Mouse (Mus musculus): Measurements from ENCODE around the gene Slc12a8. TPM values are rescaled to one million over a fixed set of nuclear protein-coding genes. Genes with fewer than 3 reads are reported as not detected.

Gene Slc12a8
- polyA plus RNA-seq, 1 experiment, result 0.91 TPM

GRCm38 (mm10) chr16:33629539-33629938 is 112.4 kb downstream of the Slc12a8 start:
- TF ChIP-seq POLR2A (IDR thresholded peaks at IDR 0.05; ENCODE audit: low read depth, low read length) (no peak), CTCF (IDR thresholded peaks at IDR 0.05; ENCODE audit: borderline replicate concordance, insufficient read depth, low read length) (no peak)

GRCm38 (mm10) chr16:33635836-33636595 is 118.9 kb downstream of the Slc12a8 start:
- TF ChIP-seq CTCF (IDR thresholded peaks at IDR 0.05; ENCODE audit: borderline replicate concordance, insufficient read depth, low read length) (no peak), POLR2A (IDR thresholded peaks at IDR 0.05; ENCODE audit: low read depth, low read length) (no peak)
- no peaks in the 10 kb centered on the region for H3K4me1 ChIP-seq (ENCODE audit: control insufficient read depth, insufficient read depth, low read length)
- H3K27ac ChIP-seq (ENCODE audit: insufficient read depth, low read length), result no peak overlapping the region
- H3K4me3 ChIP-seq (ENCODE audit: insufficient read depth, low read length), result no peak overlapping the region

More at GRCm38 (mm10) chr16:33629539-33629938, 112.4 kb downstream of the Slc12a8 start:
- H3K4me1 ChIP-seq (ENCODE audit: control insufficient read depth, insufficient read depth, low read length), result no peaks in the 10 kb centered on the region
- no peak overlapping the region for H3K27ac ChIP-seq (ENCODE audit: insufficient read depth, low read length)
- H3K4me3 ChIP-seq (ENCODE audit: insufficient read depth, low read length), result no peak overlapping the region

GRCm38 (mm10) chr16:33641779-33642178 is 124.7 kb downstream of the Slc12a8 start:
- peaks cover 8% of the 10 kb centered on the region; the same call in 1 of the 2 replicates for H3K4me1 ChIP-seq (ENCODE audit: control insufficient read depth, insufficient read depth, low read length)
- peak overlapping the region; percentile 79 for H3K27ac ChIP-seq (ENCODE audit: insufficient read depth, low read length)
- TF ChIP-seq CTCF (IDR thresholded peaks at IDR 0.05; ENCODE audit: borderline replicate concordance, insufficient read depth, low read length) (no peak), POLR2A (IDR thresholded peaks at IDR 0.05; ENCODE audit: low read depth, low read length) (no peak)
- no peak overlapping the region for H3K4me3 ChIP-seq (ENCODE audit: insufficient read depth, low read length)

GRCm38 (mm10) chr16:33653116-33653515 is 136.0 kb downstream of the Slc12a8 start:
- TF ChIP-seq CTCF (IDR thresholded peaks at IDR 0.05; ENCODE audit: borderline replicate concordance, insufficient read depth, low read length), result no peak
- no peak for TF ChIP-seq POLR2A (IDR thresholded peaks at IDR 0.05; ENCODE audit: low read depth, low read length)
- Histone ChIP-seq H3K27ac (ENCODE audit: insufficient read depth, low read length) (no peak overlapping the region), H3K4me1 (ENCODE audit: control insufficient read depth, insufficient read depth, low read length) (no peaks in the 10 kb centered on the region), H3K4me3 (ENCODE audit: insufficient read depth, low read length) (no peak overlapping the region)

GRCm38 (mm10) chr16:33655443-33655842 is 138.3 kb downstream of the Slc12a8 start:
- TF ChIP-seq CTCF (IDR thresholded peaks at IDR 0.05; ENCODE audit: borderline replicate concordance, insufficient read depth, low read length) (no peak), POLR2A (IDR thresholded peaks at IDR 0.05; ENCODE audit: low read depth, low read length) (no peak)
- Histone ChIP-seq H3K27ac (ENCODE audit: insufficient read depth, low read length) (no peak overlapping the region), H3K4me3 (ENCODE audit: insufficient read depth, low read length) (no peak overlapping the region), H3K4me1 (ENCODE audit: control insufficient read depth, insufficient read depth, low read length) (no peaks in the 10 kb centered on the region)

GRCm38 (mm10) chr16:33657191-33657590 is 140.1 kb downstream of the Slc12a8 start:
- no peak overlapping the region for H3K27ac ChIP-seq (ENCODE audit: insufficient read depth, low read length)
- no peaks in the 10 kb centered on the region for H3K4me1 ChIP-seq (ENCODE audit: control insufficient read depth, insufficient read depth, low read length)
- H3K4me3 ChIP-seq (ENCODE audit: insufficient read depth, low read length), result no peak overlapping the region
- TF ChIP-seq CTCF (IDR thresholded peaks at IDR 0.05; ENCODE audit: borderline replicate concordance, insufficient read depth, low read length) (no peak), POLR2A (IDR thresholded peaks at IDR 0.05; ENCODE audit: low read depth, low read length) (no peak)

GRCm38 (mm10) chr16:33658121-33658520 is 141.0 kb downstream of the Slc12a8 start:
- Histone ChIP-seq H3K4me3 (ENCODE audit: insufficient read depth, low read length) (no peak overlapping the region), H3K27ac (ENCODE audit: insufficient read depth, low read length) (no peak overlapping the region), H3K4me1 (ENCODE audit: control insufficient read depth, insufficient read depth, low read length) (no peaks in the 10 kb centered on the region)
- TF ChIP-seq POLR2A (IDR thresholded peaks at IDR 0.05; ENCODE audit: low read depth, low read length), result no peak
- no peak for TF ChIP-seq CTCF (IDR thresholded peaks at IDR 0.05; ENCODE audit: borderline replicate concordance, insufficient read depth, low read length)

- TF ChIP-seq POLR2A (IDR thresholded peaks at IDR 0.05; ENCODE audit: low read depth, low read length), result no peak
- Histone ChIP-seq H3K27ac (ENCODE audit: insufficient read depth, low read length) (no peak overlapping the region), H3K4me1 (ENCODE audit: control insufficient read depth, insufficient read depth, low read length) (no peaks in the 10 kb centered on the region), H3K4me3 (ENCODE audit: insufficient read depth, low read length) (no peak overlapping the region)
These were observed 142.4 kb downstream of the Slc12a8 start for GRCm38 (mm10) chr16:33659521-33659920.

GRCm38 (mm10) chr16:33660125-33660524 is 143.0 kb downstream of the Slc12a8 start:
- Histone ChIP-seq H3K27ac (ENCODE audit: insufficient read depth, low read length) (no peak overlapping the region), H3K4me3 (ENCODE audit: insufficient read depth, low read length) (no peak overlapping the region), H3K4me1 (ENCODE audit: control insufficient read depth, insufficient read depth, low read length) (no peaks in the 10 kb centered on the region)
- TF ChIP-seq CTCF (IDR thresholded peaks at IDR 0.05; ENCODE audit: borderline replicate concordance, insufficient read depth, low read length) (no peak), POLR2A (IDR thresholded peaks at IDR 0.05; ENCODE audit: low read depth, low read length) (no peak)

- Histone ChIP-seq H3K4me1 (ENCODE audit: control insufficient read depth, insufficient read depth, low read length) (peaks cover 12% of the 10 kb centered on the region), H3K27ac (ENCODE audit: insufficient read depth, low read length) (no peak overlapping the region), H3K4me3 (ENCODE audit: insufficient read depth, low read length) (no peak overlapping the region)
- no peak for TF ChIP-seq POLR2A (IDR thresholded peaks at IDR 0.05; ENCODE audit: low read depth, low read length)
- TF ChIP-seq CTCF (IDR thresholded peaks at IDR 0.05; ENCODE audit: borderline replicate concordance, insufficient read depth, low read length), result no peak
These were observed 145.7 kb downstream of the Slc12a8 start for GRCm38 (mm10) chr16:33662841-33663240.

Measured in embryonic fibroblast, embryonic 13.5 days (primary cell).